Mouse (Mus musculus): ENCODE results near the gene 1700021F05Rik.
A peak's percentile ranks its signal among the peaks of the same experiment; 100 is the strongest.
"Not testable (repeated sequence)": the region's sequence is repeated elsewhere in the genome, so short reads cannot be mapped to it uniquely, and the experiment has no call there.

Gene 1700021F05Rik

GRCm38 (mm10) chr10:43538831-43539230 lies 2.0 kb downstream of the 1700021F05Rik start:
- no peak for DNase-seq (ENCODE audit: low spot score)

GRCm38 (mm10) chr10:43537652-43538051 lies 3.1 kb downstream of the 1700021F05Rik start:
- no peak for DNase-seq (ENCODE audit: low spot score)

DNA sequence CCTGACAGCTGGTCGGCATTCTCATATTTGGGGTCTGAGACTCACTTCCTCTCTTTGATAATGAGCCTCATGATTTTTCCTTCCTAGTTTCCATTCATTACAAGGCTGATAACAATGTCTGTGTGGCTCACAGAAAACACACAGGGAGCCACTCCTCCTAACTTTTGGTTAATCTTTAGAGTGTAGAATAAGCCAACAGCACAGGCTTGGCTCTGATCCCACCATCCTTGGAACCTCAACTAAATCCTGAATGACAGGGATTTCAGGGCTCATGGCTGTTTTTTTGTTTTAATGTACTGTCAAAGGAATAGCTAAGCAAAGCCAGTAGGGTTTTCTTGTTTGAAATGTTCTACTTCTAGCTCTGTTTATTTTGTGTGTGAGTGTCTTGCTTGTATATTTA lies 6.4 kb downstream of the 1700021F05Rik start:
- DNase-seq (ENCODE audit: low spot score) = no peak

DNA sequence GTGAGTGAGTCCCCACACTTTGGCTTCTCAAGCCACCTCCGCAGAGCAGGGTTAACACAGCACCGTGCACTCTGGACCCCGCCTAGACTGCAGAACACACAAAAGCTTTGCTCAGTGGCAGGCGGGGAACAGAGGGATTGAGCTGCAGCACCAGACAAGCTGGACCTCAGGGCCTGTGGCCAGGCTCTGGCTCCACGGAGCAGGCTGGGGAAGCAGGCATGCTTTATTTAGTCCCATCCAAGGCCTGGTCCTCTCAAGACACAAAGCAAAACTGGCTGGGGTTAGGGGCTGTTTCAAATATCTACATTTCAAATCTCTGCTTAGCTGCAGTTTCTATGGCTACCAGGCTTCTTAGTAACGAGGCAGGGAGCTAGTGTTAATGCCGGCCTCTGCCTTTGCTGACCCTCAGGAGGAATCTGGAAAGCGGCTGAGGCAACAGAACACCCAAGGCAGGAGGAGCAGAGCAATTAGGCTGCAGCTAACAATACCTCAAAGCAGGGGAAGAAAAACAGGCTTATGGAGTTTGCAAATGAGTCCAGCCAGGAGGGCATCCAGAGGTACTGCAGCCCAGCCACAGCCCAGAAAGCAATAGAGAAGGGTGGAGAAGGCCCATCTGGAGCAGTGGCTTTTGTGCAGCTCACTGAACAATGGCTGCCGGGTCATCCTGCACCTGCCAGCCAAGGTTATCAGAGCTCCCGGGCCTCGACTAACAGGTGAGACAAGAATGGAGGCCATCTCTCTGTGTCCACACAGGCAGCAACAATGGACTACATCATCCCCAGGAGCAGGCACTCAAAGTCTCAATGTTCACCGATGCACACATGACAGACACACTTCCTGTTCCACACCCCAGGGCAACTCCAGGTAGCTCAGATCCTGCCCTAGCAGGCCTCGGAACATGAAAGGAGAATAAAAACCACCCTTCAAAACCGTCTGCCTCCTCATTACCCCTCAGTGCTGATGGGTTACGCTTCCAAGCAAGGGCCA lies 13.2 kb downstream of the 1700021F05Rik start:
- peak; percentile 58 for DNase-seq (ENCODE audit: low spot score)

DNA sequence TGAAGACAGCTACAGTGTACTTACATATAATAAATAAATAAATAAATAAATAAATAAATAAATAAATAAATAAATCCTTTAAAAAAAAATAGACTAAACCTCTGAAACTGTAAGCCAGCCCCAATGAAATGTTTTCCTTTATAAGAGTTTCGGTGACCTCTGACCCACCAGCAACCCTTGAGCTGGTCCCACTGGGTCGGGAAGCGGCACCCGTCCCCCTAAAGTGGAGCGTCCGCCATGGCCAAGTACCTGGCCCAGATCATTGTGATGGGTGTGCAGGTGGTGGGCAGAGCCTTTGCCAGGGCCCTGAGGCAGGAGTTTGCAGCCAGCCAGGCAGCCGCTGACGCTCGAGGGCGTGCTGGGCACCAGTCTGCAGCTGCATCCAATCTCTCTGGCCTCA lies 16.9 kb downstream of the 1700021F05Rik start, which contains the start of gene Gm9803:
Gene Gm9803 (plus strand): TSS at position 154 of the 400 bp plus-strand sequence.
- DNase-seq (ENCODE audit: low spot score) = not testable (repeated sequence)

DNA sequence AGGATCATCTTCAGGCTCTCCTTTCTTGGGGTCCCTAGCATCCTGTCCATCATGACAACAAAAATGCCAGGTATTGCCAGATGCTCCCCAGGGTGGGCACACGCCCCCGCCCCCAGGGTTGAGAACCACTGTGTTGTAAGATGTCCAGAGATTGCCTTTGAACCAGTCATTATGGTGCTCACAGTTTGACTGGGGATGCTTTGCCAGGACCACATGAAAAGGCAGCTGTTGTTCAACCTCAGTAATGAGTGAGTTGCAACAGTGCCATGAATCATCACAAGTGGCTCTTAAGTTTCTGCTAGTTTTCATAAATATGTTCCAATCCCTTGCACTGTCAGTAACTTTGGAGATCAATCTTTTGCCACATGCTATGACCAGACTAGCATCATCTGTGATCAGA lies 20.8 kb downstream of the 1700021F05Rik start:
- no peak for DNase-seq (ENCODE audit: low spot score)

DNA sequence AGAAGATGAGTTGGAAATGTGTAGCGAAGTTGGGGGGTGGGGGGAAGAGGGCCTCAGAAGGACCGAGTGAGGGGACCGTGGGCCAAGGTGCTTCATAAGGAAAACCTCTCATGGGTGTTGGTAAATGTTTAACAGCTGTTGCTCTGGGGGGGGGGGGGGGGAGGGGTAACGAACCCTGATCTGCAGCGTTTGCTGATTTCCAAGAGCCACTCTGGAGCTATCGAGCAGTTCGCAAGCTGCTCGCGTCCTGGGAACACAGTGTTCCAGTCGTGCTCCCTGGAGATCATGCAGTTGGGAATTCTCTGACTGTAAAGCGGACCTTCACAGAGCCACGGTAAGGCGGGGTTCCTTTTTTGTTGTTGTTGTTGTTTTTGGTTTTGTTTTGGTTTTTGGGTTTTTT lies 22.4 kb downstream of the 1700021F05Rik start:
- no peak for DNase-seq (ENCODE audit: low spot score)

GRCm38 (mm10) chr10:43517836-43518235 lies 23.0 kb downstream of the 1700021F05Rik start:
- no peak for DNase-seq (ENCODE audit: low spot score)

- DNase-seq (ENCODE audit: low spot score) = no peak
Measured at GRCm38 (mm10) chr10:43516992-43517660, 23.7 kb downstream of the 1700021F05Rik start.

DNA sequence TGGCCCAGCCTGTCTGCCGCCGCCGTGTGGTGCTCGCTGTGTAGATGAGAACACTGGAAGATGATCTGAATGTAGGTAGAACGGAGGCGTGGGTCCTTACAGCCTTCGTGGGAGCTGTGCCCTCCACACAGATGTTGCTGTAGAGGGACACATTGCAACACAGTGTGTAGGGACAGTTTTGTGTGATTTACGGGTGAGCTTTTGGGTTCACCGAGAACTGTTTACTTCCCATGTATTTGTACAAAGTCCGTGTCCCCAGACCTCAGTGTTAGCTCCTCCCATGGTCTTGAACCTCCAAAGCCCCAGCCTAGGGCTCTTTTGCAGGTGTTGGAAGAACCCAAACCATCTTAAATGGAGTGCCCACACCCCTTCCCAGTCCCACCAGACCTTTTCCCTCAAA lies 27.8 kb downstream of the 1700021F05Rik start:
- DNase-seq (ENCODE audit: low spot score) = no peak

DNA sequence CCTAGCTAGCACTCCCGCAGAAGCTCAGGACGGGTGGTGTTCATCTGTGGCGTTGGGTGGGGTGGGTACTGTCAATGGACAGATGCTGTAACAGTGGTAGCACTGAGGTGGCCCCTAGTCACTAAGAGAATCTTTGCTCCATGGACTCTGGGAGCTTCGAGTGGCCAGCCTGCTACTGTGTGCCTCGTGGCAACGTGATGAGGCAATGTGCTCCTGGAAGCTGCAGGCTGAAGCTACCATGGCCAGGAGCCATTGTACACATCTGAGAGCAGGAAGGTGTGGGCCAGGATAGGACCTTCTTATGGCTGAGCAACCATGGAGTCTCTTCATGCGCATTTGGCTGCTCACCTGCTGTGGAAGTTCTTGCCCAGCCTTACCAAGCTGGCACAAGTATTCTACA lies 31.6 kb downstream of the 1700021F05Rik start:
- DNase-seq (ENCODE audit: low spot score) = no peak

- no peak for DNase-seq (ENCODE audit: low spot score)
Measured at GRCm38 (mm10) chr10:43507051-43507450, 33.7 kb downstream of the 1700021F05Rik start.

GRCm38 (mm10) chr10:43504291-43504690 lies 36.5 kb downstream of the 1700021F05Rik start:
- DNase-seq (ENCODE audit: low spot score) = no peak

- no peak for DNase-seq (ENCODE audit: low spot score)
Measured at GRCm38 (mm10) chr10:43502599-43502998, 38.2 kb downstream of the 1700021F05Rik start.

DNA sequence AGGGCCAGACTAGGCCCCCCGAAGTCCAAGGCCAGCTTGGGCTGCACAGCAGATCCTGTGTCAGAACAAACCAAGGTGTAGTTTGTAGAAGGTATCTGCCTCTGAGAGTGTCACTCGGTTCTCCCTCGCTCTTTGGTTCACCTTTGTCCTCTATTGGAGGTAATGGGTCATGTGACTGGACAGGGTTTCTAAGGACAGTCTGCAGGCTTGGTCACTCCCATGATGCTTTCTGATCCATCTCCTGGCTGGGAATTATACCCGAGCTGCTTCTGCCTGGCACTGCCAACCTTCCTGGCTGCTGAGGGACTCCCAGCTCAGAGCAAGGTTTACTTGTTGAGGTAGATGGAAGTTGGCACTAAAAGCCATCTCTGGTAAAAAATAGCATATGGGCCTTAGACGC lies 49.9 kb downstream of the 1700021F05Rik start:
- DNase-seq (ENCODE audit: low spot score) = no peak

GRCm38 (mm10) chr10:43490034-43490433 lies 50.8 kb downstream of the 1700021F05Rik start:
- no peak for DNase-seq (ENCODE audit: low spot score)

- peak; percentile 18 for DNase-seq (ENCODE audit: low spot score)
Measured at GRCm38 (mm10) chr10:43489550-43489949, 51.2 kb downstream of the 1700021F05Rik start.

DNA sequence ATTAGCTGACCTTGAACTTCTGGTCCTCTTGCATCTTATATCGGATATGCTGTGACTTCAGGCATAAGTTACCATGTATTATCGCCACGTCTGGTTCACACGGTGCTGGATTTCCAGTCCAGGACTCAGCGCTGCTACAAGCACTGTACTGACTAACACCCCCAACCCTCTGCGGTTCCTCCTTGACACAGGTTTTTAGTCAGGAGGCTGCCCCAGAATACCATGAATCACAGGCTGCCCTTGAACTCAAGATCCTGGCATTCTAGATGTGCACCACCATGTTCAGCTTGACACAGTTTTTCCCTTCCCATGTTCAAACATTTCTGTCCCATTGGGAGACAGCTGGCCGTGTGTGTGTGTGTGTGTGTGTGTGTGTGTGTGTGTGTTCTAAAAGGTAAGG lies 51.7 kb downstream of the 1700021F05Rik start:
- DNase-seq (ENCODE audit: low spot score) = no peak

GRCm38 (mm10) chr10:43488258-43488657 lies 52.5 kb downstream of the 1700021F05Rik start:
- DNase-seq (ENCODE audit: low spot score) = no peak

- DNase-seq (ENCODE audit: low spot score) = no peak
Measured at GRCm38 (mm10) chr10:43487441-43488010, 53.3 kb downstream of the 1700021F05Rik start.

- no peak for DNase-seq (ENCODE audit: low spot score)
Measured at GRCm38 (mm10) chr10:43485751-43486268, 55.0 kb downstream of the 1700021F05Rik start.

- peak; percentile 42 for DNase-seq (ENCODE audit: low spot score)
Measured at GRCm38 (mm10) chr10:43483426-43483995, 57.3 kb downstream of the 1700021F05Rik start.
